Mouse (Mus musculus): ENCODE measurements at regions not wholly inside any gene's neighbourhood (a gene's known extent, or its start where the extent isn't known, plus 50 kb on each side); places are given as distances from the start of the nearest gene placed in this dataset.

GRCm38 (mm10) chr8:53749263-53749662 lies 110.4 kb upstream of the Neil3 start:
- DNase-seq, result no peak

- no peak for DNase-seq
Measured at GRCm38 (mm10) chr8:53769211-53769610, 130.3 kb upstream of the Neil3 start.

- DNase-seq, result no peak
Measured at GRCm38 (mm10) chr8:53775511-53775910, 136.6 kb upstream of the Neil3 start.

- no peak for DNase-seq
Measured at GRCm38 (mm10) chr8:53780886-53781285, 142.0 kb upstream of the Neil3 start.

- no peak for DNase-seq
Measured at GRCm38 (mm10) chr8:53781885-53782284, 143.0 kb upstream of the Neil3 start.

GRCm38 (mm10) chr8:53788202-53788601 lies 149.3 kb upstream of the Neil3 start:
- no peak for DNase-seq

GRCm38 (mm10) chr8:53821148-53821547 lies 182.3 kb upstream of the Neil3 start:
- no peak for DNase-seq

GRCm38 (mm10) chr8:53827395-53827794 lies 188.5 kb upstream of the Neil3 start:
- DNase-seq, result no peak

- no peak for DNase-seq
Measured at GRCm38 (mm10) chr8:53847821-53848220, 209.0 kb upstream of the Neil3 start.

GRCm38 (mm10) chr8:53868567-53868966 lies 208.8 kb upstream of the Vegfc start:
- DNase-seq, result no peak

- DNase-seq, result no peak
Measured at GRCm38 (mm10) chr8:53869997-53870596, 207.3 kb upstream of the Vegfc start.

GRCm38 (mm10) chr8:53872033-53872619 lies 205.3 kb upstream of the Vegfc start:
- DNase-seq, result no peak

GRCm38 (mm10) chr8:53878846-53879245 lies 198.6 kb upstream of the Vegfc start:
- DNase-seq, result no peak

- DNase-seq, result no peak
Measured at GRCm38 (mm10) chr8:53881551-53881950, 195.9 kb upstream of the Vegfc start.

GRCm38 (mm10) chr8:53892205-53892710 lies 185.1 kb upstream of the Vegfc start:
- no peak for DNase-seq

GRCm38 (mm10) chr8:53892770-53893169 lies 184.6 kb upstream of the Vegfc start:
- no peak for DNase-seq

- DNase-seq, result no peak
Measured at GRCm38 (mm10) chr8:53922343-53922742, 155.1 kb upstream of the Vegfc start.

- no peak for DNase-seq
Measured at GRCm38 (mm10) chr8:53930685-53931084, 146.7 kb upstream of the Vegfc start.

GRCm38 (mm10) chr8:53938392-53938791 lies 139.0 kb upstream of the Vegfc start:
- no peak for DNase-seq

- DNase-seq, result no peak
Measured at GRCm38 (mm10) chr8:53939519-53939918, 137.9 kb upstream of the Vegfc start.

- DNase-seq, result no peak
Measured at GRCm38 (mm10) chr8:53941144-53941543, 136.3 kb upstream of the Vegfc start.

GRCm38 (mm10) chr8:53945561-53945960 lies 131.8 kb upstream of the Vegfc start:
- DNase-seq, result no peak

GRCm38 (mm10) chr8:53947384-53947783 lies 130.0 kb upstream of the Vegfc start:
- no peak for DNase-seq

GRCm38 (mm10) chr8:53954476-53955158 lies 122.8 kb upstream of the Vegfc start:
- DNase-seq, result no peak

Measured in lung, postnatal 4 days (tissue).